Mouse (Mus musculus): ENCODE measurements around the gene Stag1.

- TF ChIP-seq CTCF (IDR thresholded peaks at IDR 0.05; ENCODE audit: insufficient read depth, low read depth, low read length) (no peak), POLR2A (IDR thresholded peaks at IDR 0.05; ENCODE audit: insufficient read depth, low read depth, low read length) (no peak)
Measured at GRCm38 (mm10) chr9:100646276-100646675, 48.7 kb downstream of the Stag1 start.

All from olfactory bulb, adult 2 months (tissue).